Mouse (Mus musculus) frontal cortex, postnatal 14 days (tissue): Measurements from ENCODE around the gene Lclat1.

Experiments used
- DNase-seq, 2 experiments: peaks; one replicate each; pipeline ENCODE4 v3.0.0; 2022; ENCODE audit warnings: low spot score in 2 of 2

Lclat1 gene

DNA sequence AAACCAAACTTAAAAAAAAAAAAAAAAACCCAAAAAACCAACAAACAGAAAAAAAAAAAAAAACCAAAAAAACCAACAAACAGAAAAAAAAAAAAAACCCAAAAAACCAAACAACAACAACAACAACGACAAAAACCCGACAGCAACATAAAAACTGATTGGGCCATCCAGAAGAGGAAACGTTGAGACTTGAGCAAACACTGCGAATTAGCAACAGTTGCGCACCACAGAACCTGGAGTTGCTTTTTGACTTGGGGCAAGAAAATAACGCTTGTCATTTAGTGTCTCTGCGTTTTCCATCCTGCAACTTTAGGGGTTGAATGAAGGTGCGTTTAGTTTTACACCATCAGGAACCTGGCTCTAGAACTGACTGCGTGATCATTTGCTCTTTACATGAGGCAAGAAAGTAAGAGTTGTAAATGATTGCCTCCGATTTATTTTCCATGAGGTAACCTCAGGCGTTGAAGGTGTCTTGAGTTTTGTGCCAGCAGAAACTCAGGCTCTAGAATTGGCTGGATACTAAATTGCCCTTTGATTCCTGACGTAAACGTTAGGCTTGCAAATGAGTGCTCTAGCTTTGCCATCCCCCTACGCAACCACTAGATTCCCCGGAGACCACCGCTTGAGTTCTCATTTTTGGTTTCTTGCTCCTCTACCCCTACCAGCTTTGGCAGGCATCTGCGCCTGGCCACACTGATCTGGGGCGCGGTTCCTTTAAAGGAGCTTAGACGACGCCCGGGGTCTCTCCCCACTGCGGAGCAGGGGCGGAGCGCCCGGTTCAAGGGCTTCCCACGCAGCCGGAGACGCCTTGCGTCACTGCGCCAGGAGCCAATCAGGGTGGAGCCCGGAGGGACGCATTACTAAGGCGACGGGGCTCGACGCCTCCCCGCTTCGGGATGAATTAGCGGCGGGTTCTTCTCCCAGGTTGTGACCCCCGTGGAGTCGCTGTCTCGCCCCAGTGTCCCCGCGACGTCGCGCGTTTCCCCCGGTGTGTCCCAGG, at the start of gene Lclat1:
Gene Lclat1 (plus strand): TSS at position 828 of the 1,000 bp plus-strand sequence.
- DNase-seq = peak; percentile 93 to 95

DNA sequence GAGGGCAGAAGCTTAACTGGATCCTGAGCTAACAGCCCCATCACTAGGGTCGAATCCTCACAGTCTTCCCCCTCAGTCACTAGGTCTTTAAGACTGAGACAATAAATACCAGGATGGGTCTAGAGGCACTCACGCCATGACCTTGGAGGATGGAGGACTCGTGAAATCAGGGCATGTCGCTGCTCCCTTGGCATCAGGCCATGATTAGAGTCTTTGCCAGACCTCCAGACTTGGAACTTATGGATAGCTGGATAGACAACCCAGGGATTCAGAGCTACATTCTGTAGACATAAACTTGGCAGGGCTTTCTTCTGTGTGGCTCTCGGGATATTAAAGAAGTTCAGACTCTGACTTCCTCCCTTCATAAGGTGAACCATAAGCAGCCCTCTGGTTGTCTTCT, 49.5 kb upstream of the Lclat1 start:
- DNase-seq = no peak

DNA sequence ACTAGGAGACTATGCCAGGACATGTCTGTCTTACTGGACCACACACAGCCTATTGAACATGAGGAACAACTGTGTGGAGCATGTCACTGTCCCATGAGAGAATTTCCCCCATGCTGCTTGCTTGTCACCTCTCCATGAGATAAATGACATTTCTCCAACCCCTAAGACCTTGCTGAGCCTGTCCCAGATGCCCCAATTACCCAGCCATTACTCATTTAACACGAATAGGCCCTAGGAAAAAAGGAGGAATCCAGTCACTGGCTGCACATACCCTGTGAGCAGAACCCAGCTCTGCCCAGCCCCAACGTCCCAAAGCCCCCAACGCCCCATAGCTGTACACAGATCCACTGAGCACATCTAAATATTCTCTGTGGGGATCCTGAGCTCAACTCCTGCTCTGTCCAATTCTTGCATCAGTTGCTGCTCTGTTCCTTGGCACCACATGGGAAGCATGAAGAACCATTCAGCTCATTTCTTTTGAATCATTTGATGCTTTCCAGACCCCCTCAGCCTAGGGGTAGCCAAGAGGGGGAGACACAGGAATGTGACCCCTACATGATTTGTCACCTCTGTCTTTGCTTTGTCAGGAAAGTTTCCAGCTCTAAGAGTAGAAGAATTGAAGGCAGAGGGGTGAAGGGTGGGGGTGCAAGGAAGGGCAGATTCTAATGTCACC, 47.4 kb upstream of the Lclat1 start:
- DNase-seq = no peak

DNA sequence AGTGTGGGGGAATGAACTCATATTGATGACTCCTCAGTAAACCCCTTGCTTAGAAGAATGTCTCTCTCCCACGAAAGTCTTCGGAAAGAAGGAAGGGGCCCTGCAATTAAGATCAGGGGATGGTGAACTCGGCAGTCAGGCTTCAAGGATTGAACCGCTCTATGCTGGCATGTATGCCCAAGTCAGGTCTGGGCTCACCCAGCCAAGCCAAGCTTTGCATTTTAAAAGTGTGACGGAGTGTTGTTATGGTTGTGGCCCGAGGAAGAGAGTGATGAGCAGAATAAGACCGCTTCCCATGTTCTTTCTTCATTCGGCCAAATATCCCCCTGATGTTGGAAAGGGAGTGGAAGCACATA, 46.9 kb upstream of the Lclat1 start:
- DNase-seq = no peak

DNA sequence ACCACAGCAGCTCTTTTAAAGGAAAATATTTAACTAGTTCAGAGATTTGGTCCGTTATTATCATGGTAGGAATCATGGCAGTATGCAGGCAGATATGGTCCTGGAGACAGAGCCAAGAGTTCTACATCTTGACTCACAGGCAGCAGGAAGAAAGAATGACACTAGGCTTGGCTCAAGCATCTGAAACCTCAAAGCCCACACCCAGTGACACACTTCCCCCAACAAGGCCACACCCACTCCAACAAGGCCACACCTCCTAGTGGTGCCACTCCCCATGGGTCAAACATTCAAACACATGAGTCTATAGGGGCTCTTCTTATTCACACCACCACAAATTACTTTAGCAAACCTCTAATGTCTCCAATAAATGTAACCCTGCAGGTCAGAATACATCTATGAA, 45.1 kb upstream of the Lclat1 start:
- no peak for DNase-seq

DNA sequence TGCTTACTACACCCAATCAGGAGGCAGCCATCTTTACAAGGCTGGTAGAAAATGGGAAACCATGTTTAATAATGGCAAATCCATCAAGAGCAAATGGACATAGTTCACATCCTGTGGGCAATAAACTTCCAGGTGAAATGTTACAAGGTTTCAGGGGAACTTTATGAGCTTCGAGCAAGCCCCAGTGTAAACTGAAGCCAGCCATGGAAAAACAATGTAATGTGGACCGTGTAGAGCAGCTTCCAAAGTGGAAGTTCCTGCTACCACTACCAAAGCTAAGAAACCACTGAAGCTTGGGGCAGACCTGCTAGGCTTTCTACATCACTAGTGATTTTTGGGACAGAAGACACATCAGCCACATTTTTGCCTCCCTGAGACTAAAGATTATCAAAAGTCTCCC, 44.5 kb upstream of the Lclat1 start:
- DNase-seq = no peak

DNA sequence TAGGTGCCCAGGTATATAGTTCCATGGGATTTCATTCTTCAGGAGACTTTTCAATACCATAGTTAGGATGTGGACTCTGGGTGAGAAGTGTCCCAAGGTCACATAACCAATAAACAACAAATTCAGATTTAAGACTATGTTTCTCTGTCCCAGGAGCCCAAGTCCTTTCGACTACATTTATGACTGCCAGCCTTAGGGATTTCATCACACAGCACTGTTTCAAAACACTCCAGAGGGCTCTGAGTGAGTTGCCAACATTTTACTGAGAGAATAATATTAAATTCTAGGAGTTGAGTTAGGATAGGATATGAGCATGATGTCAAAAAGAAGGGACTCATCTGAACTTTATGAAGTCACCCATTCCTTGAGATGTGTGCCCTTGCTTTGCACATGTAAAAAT, 44.0 kb upstream of the Lclat1 start:
- DNase-seq = no peak

DNA sequence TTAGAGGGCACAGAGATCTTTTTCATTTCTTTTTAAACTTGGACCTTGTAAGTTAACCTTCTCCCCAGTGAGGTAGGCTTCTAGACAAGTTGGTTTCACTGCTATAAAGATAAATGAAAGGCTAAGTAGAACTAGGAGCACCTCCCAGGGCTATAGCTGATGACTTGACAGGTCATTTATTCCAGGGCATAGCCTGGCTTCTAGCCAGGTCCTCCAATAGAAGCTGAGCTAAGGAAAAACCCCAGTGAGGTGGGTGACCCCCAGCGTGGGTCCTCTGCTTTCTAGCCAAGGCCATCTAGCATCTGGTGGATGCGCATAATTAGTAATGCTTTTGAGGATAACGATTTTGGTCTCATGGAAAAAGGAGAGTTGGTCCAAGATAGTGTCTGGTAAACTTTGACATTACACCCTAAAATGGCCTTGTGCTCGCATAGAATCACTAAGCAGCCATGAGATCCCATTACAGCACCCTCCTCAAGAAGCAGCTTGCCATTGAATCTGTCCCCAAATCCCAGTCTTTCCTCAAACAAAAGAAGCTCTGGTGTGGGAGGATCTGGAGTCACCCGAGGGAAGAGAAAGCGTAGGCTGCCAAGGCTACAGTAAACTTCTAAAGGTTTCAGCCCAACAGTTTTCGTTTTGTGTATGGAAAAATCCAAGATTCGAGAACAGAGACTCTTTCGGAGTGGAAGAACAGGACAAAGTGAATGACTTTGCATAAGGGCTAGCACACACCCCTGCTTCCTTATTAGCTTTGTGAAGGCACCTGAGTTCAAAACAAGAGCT, 41.2 kb upstream of the Lclat1 start:
- DNase-seq = no peak

DNA sequence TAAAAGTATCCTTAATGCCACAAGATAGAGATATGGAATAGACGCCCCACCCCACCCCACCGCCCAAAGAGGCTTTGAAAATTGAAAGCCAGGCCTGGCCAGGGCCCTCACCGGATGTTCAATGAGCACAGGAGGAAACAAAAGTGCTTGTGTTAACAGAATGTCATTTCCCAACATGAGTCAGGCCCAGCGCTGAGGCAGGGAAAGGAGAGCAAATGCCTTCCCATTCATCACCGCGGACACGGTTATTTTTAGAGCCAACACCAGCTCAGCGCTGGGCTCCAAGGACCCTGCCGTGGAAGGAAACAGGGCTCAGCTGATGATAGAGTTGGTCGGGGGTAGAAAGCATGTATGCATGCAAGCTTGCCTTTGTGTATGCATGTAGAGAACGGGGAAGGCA, 40.4 kb upstream of the Lclat1 start:
- DNase-seq = no peak

DNA sequence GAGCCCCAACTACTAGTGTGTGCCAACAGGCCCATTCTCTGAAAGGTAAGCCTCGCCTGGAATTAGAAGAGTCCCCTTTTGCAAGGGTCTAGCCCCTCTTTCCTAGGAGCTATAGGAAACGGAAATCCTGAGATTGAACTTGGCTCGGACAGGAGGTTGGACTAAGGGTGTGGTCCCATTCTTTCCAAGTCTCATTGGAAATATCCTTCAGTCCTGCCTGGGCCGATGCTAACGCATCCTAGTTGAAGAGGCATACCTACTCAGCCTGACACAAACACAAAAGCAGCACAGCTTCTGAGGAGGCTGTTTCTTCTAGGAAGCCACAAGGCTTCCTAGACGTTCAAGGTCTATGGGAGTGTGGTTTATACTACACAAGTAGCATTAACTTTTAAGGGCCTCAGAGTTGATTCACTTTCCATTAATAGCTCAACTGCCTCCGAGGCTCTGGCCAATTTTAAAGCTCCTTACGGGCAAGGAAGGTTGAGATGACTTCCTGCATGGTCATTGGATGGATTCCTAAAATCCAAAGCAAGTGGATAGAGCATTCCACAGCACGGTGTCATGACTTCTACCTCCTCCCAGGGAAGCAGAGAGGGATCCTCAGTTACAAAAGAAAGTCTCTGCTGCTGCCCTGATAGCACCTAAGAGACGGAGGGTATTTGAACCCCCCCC, 39.3 kb upstream of the Lclat1 start:
- DNase-seq = no peak

DNA sequence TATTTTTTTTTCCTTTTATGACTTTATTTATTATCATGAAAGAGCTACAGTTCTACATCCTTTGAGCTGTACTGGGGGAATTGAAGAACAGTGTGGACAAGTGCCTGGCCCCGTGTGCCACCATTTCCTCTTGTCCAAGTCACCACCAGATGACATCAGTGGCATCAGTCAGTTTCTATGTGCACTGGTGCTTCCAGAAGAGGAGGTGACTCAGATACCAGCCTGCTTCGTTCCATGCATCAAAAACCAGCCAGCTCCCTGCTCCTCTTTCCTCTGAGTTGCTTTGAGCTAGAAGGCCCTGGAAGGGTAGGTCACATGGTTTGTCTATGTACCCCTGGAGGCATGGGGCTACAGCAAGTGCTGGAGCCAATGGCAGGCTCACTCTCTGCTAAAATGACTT, 37.3 kb upstream of the Lclat1 start:
- DNase-seq = no peak

DNA sequence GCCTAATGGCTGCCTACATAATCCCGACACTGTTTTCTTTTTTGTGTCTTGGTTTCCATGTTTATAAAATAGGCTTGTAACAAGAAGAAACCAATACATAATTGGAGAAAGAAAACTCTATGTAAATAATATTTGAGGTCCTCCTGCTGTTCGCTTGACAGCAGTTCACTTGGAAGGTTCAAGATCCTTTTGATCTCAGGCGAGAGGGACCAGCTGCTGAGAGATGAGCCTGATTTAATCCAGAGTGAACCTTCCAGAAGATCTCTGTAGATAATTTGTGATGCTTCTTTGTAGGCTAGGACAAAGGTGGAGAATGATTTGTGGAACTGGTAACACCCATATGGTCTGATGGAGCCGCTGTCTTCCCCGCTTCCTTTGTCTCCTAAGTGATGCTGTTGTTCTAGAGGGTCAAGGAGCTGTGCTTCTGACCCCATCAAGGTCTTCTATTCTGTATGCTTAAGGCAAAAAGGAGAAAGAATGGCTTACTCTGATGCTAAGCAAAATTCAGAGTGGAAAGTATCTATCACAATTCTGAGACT, 36.0 kb upstream of the Lclat1 start:
- DNase-seq = no peak

DNA sequence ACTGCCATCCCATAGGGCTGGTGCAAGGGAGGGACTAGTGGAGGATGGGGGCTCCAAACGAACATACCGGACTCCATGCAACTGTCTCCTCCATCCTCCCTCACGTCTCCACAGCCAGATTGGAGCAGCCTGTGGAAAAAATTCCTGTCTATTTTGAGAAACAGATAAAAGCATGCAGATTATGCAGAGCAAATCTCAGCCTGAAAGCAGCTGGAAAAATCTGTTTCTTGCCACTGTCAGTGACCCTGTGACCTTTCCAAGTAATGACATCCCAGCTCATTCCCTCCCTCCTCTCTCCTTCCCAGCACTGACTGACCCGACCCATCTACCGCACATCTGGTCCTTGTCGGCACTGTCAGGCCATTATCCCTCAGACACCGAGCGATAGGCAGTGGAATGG, 35.5 kb upstream of the Lclat1 start:
- no peak for DNase-seq

DNA sequence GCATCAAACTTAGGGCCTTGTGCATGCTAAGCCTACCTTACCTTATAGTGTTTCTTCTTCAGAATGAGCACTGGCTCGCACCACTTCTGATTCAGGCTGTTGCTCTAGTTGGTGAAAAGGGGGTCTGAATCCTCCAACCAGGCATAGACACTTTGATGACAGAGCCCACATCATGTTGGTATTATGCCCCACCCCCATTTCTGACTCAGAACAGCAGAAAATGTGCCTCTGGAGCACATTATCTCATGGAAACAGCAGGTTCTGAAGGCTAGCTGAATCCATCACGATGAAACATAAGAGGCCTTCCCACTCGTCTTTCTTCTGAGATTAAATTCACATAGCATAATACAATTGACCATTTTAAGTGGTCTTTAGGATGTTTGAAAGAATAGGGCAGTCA, 33.2 kb upstream of the Lclat1 start:
- DNase-seq = no peak

DNA sequence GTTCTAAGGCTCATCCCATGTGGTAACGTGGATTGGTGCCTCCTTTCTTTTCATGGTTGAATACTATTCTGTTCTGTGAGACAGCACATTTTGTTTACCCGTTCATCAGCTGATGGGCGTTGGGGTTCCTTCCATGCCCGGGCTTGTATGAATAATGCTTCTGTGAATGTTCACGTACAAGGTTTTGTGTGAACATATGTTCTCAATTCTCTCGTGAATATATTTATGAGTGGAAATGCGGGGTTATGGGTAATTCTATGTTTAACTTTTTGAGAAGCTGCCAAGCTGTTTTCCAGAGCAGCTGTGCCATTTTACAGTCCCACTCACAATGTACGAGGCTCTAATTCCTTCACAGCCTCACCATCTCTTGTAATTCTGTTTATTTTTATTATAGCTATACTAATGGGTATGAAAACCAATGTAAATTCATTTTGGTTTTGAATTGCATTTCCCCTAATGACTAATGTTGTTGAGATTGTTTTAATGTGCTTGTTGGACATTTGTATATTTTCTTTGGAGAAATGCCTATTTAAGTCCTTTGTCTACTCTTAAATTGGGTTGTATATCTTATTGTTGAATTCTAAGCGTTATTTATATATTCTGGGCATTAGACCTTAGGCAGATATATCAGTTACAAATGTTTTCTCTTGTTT, 32.4 kb upstream of the Lclat1 start:
- peak; percentile 14 to 15 for DNase-seq

DNA sequence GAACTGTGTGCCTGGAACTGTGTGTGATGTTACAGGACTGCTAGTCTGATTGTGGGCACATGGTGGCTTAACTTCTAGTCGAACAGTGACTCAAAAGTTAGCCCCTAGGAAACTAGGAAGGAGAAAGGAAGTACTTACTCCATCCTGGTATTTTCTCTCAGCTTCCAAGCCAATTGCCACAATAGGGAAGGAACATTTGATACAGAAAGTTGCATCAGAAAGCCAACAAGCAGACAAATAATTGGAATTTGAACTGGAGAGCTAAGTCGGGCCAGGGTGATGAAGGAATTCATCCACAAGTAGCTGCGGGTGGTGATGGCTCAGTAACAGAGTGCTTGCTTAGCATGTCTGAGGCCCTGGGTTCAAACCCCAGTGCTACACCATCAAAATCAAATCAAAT, 30.1 kb upstream of the Lclat1 start:
- no peak for DNase-seq

DNA sequence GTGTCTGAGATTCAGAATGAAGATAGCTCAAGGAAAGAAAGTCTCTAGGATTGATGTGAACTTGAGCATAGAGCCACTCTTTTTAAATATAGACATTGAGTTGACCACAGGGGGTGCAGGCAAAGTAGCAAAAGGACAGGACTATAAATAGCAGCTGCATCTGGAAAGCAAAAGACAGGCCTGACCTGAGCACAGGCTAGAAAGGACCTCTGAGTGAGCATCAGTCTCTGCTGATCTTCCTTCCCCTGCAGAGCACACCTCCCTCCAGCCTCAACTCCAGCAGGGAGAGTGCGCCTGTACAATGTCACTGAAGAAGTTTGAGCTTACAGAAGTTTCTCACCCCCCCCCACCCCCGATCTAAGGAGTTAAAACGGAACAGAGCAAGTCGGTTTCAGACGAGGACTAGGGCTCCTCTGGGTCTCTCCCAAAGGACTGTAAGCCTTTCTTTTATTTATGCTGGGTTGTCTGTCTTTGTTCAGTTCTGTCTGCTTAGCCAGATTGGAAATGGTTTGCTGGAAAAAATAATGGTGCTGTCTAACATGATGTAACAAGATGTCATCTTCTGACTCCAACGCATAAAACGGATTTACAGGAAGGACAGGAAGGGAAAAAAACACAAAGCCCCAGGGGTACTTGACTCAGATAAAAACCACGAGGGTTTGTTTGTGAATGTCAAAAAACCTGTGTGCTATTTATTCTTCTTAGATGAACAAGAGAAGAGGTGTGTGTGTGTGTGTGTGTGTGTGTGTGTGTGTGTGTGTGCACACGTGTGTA, 26.2 kb upstream of the Lclat1 start:
- DNase-seq = no peak

DNA sequence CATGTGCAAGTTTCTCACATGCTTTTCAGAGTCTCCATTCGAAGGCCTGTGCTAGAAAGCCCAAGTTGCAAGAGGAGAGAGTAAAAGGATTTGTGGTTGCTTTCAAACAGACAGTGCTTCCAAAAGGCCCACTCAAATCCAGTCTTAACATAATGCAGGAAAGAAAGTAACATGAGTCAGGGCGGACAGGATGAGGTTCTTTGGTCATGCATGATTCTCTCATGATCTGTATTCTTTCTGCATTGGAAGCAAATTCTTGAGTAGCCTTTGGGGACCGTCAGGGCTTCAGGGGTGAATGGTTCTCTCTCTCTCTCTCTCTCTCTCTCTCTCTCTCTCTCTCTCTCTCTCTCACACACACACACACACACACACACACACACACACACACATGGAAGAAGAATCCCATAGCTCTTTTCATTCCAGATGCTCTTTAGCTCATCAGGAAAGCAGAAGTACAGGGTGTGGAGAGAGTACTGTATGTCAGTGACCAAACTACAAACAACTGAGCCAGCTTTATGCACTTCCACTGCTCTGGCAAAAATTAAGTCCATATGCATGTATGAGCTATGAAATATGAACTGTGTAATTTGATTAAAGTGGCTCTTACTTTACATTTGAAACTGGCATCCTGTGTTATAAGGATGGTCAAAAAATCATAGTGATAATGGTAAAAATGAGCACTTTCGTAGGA, 25.1 kb upstream of the Lclat1 start:
- no peak for DNase-seq

DNA sequence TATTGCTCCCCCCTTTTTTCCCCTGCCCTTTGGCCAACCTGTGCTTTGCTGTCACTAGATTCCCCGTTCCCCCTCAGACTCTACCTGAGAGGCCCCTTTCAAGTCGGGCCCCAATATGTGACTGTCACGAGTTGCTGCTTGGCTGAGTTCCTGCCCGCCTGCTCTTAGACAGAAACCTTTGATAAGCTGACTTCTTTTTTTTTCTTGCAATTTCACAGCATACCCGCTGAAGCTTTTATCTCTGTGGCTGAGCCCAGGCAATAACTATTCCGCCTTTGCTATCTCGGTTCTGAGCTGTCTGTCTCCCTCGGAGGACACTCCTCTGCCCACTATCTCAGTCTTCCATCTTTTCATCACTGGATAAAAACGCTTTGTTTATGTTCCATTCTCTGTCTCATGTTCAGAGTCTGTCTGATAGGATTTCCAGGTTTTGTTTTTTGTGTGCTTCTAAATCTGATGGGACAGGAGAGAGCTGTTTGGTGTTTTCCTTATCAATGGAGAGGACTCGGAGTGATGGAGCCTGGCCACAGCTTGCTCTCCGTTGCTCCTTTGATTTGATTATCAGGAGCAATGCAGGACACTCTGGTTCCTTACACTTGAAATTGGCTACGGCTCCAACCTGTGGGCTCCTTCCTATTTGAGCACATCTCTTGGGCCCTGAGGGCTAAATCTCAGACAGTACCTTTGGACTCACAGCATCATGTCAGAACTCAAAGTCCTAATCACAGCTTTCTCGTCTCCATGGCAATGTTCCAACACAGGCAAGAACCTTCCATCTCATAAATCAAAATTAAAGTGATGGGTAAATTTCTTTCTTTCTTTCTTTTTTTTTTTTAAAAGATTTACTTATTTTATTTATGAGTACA, 20.5 kb upstream of the Lclat1 start:
- no peak for DNase-seq
